Mouse (Mus musculus) forebrain, embryonic 11.5 days (tissue): Measurements from ENCODE around the gene Zbtb25. TPM values are rescaled to one million over a fixed set of nuclear protein-coding genes. Genes with fewer than 3 reads are reported as not detected.
A peak's percentile ranks its signal among the peaks of the same experiment; 100 is the strongest.

Experiments
- ATAC-seq: fragments of 200-750 bp; cut with Nextera tagmentation; replicated peaks from 2 replicates; pipeline ENCODE4 v1.8.0; 2017; ENCODE audit warnings: moderate TSS enrichment; ENCODE audit not compliant: low FRiP score
- DNase-seq: peaks from one replicate; pipeline ENCODE4 v3.0.0-alpha.2; 2017; ENCODE audit warnings: low spot score
- H3K27ac ChIP-seq: fragments of 300-500 bp; sonication (generic); 2 replicates; pipeline ENCODE4 v1.5.1; 2014; ENCODE audit warnings: low read depth, low read length
- H3K27me3 ChIP-seq: fragments of 300-500 bp; sonication (generic); 2 replicates; pipeline ENCODE4 v1.6.1; 2014; ENCODE audit warnings: mild to moderate bottlenecking, low read length, mixed read lengths; ENCODE audit not compliant: control insufficient read depth, insufficient read depth
- H3K36me3 ChIP-seq: fragments of 300-500 bp; sonication (generic); 2 replicates; pipeline ENCODE4 v1.6.1; 2014; ENCODE audit warnings: mild to moderate bottlenecking, low read length, moderate library complexity, mixed read lengths; ENCODE audit not compliant: control insufficient read depth, insufficient read depth
- H3K4me1 ChIP-seq: fragments of 300-500 bp; sonication (generic); replicated peaks from 2 replicates; pipeline ENCODE4 v1.6.1; 2014; ENCODE audit warnings: low read length, mixed read lengths; ENCODE audit not compliant: control insufficient read depth, insufficient read depth
- H3K4me2 ChIP-seq: fragments of 300-500 bp; sonication (generic); 2 replicates; pipeline ENCODE4 v1.6.1; 2014; ENCODE audit warnings: low read depth, mild to moderate bottlenecking, low read length, moderate library complexity, mixed read lengths; ENCODE audit not compliant: severe bottlenecking
- H3K4me3 ChIP-seq: fragments of 300-500 bp; sonication (generic); 2 replicates; pipeline ENCODE4 v1.5.1; 2014; ENCODE audit warnings: low read depth, low read length
- H3K9ac ChIP-seq: fragments of 300-500 bp; sonication (generic); 2 replicates; pipeline ENCODE4 v1.6.1; 2014; ENCODE audit warnings: low read length
- H3K9me3 ChIP-seq: fragments of 300-500 bp; sonication (generic); 2 replicates; pipeline ENCODE4 v1.6.1; 2016; ENCODE audit warnings: low read length, mixed read lengths; ENCODE audit not compliant: control insufficient read depth
- WGBS: fragments of 180-500 bp; shearing (Covaris S2); extraction: QIAGEN DNeasy Blood & Tissue Kit; methylation state at CpG from one replicate; pipeline ENCODE4 v1.1.7; 2014; 5-methylcytosine and 5-hydroxymethylcytosine counted together
- polyA plus RNA-seq: library from polyadenylated mRNA; unstranded; fragments of >200 nt; fragmentation: Nextera tagmentation; extraction: Ambion mirVana; gene quantifications from 2 replicates; pipeline ENCODE4 v1.2.1, GENCODE M21; 2014

The Zbtb25 gene
- polyA plus RNA-seq, 1 experiment from 2014 or later, result 19.8 TPM

DNA sequence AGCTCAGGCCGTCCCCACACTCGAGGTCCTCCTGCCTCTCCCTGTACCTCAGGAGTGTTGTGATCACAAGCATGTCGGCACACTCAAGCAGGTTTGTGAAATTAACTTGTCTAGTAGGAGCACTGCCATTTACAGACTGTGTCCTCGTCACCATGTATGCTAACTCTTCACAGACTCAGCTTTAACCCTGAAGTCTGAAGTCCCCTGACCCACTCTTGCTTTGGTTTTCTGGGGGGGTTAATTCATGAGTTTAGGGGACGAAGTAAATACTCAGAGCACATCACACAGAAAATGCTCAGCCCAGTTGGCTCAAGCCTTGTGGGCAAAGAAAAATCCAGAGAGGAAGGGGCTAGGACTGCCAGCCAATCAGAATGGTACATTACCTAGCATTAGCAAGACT lies 33.8 kb downstream of the Zbtb25 start:
- ATAC-seq (no peak), DNase-seq (no peak)
- Histone ChIP-seq H3K9ac (no peak overlapping the region), H3K4me2 (no peak overlapping the region), H3K4me3 (no peak overlapping the region), H3K27me3 (no peaks in the 10 kb centered on the region), H3K9me3 (no peaks in the 10 kb centered on the region), H3K36me3 (no peaks in the 10 kb centered on the region), H3K4me1 (no peaks in the 10 kb centered on the region), H3K27ac (no peak overlapping the region)
- WGBS, result 84% methylated on average over 5 of the region's 5 CpGs

DNA sequence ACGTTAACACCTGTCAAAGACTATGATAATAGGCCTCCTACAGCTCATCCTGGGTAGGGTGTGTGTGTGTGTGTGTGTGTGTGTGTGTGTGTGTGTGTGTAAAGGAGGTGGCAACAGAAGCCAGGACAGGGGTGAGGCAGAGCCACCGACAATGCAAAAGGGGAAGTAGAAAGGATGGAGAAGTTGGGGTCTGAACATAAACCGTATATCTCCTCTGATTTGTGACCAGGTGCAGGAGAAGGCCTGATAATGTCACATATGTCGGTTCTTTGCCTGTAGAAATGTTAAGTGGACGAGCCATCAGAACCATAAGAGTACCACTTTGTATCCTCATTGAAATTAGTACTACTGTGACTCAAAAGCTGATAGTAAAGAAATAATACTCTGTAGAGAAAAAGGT lies 35.7 kb downstream of the Zbtb25 start:
- Histone ChIP-seq H3K4me1 (no peaks in the 10 kb centered on the region), H3K36me3 (no peaks in the 10 kb centered on the region), H3K27me3 (no peaks in the 10 kb centered on the region), H3K27ac (no peak overlapping the region), H3K4me2 (no peak overlapping the region), H3K9ac (no peak overlapping the region), H3K4me3 (no peak overlapping the region), H3K9me3 (no peaks in the 10 kb centered on the region)
- no peak for ATAC-seq
- 86% methylated on average over 5 of the region's 5 CpGs for WGBS
- DNase-seq, result no peak

DNA sequence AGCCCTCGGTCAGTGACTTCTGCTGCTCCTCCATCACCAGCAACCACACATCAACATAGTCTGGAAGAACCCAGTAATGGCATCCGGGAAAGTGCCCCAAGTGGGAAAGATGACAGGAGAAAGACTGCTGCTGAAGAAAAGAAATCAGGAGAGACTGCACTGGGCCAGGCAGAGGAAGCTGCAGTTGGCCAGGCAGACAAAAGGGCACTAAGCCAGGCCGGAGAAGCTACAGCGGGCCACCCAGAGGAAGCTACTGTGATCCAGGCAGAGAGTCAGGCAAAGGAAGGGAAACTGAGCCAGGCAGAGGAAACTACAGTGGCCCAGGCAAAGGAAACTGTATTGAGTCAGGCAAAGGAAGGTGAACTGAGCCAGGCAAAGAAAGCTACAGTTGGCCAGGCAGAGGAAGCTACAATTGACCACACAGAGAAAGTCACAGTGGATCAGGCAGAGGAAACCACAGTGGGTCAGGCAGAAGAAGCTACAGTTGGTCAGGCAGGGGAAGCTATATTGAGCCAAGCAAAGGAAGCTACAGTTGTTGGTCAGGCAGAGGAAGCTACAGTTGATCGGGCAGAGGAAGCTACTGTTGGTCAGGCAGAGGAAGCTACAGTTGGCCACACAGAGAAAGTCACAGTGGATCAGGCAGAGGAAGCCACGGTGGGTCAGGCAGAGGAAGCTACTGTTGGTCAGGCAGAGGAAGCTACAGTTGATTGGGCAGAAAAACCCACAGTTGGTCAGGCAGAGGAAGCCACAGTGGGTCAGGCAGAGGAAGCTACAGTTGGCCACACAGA lies 40.6 kb downstream of the Zbtb25 start:
- no peak overlapping the region for H3K27ac ChIP-seq
- ATAC-seq (no peak), DNase-seq (no peak)
- WGBS, result 94% methylated on average over 6 of the region's 6 CpGs
- H3K9me3 ChIP-seq, result no peaks in the 10 kb centered on the region
- H3K4me1 ChIP-seq, result no peaks in the 10 kb centered on the region; the same call in 1 of the 2 replicates
- no peaks in the 10 kb centered on the region for H3K36me3 ChIP-seq
- no peak overlapping the region for H3K4me2 ChIP-seq
- H3K27me3 ChIP-seq, result no peaks in the 10 kb centered on the region
- H3K4me3 ChIP-seq, result no peak overlapping the region
- H3K9ac ChIP-seq, result no peak overlapping the region

DNA sequence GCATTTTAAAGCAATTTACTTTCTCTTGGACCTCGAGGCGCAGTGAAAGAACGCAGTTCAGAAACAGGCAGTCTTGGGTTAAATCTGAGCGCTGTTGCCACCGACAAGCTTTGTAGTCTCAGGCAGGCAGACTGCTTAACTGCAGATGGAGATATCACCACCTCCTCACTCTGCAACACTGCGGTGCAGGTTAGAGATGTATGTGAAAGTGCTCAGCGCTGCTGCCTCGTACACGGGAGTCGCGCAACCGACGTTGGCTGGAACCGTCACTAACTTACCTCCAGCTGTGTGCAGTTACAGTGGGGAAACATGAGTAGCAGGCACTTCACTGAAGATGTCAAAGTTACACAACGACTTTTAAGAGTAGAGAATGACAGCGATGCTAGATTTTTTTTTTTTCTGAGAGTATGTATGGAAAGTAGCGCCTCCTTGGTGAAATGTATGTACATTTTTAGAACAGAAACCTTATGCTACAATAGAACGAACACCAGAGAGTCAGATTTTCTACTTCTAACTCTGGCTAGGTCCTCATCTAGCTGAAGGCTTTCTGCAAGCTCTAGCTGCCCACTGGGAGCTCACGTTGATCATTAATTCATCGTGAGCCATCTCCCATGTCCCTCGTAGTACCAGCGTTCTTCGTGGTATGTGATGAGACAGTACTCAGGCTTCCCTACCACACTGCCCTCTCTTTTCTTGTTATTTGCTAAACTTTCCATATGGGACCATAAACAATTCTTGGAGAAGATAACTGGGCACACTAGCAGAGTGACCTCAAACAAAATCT lies 42.8 kb downstream of the Zbtb25 start:
- no peak overlapping the region for H3K4me3 ChIP-seq
- no peaks in the 10 kb centered on the region; the same call in 1 of the 2 replicates for H3K4me1 ChIP-seq
- no peaks in the 10 kb centered on the region for H3K9me3 ChIP-seq
- H3K36me3 ChIP-seq, result no peaks in the 10 kb centered on the region
- 93% methylated on average over 23 of the region's 23 CpGs for WGBS
- no peak overlapping the region for H3K9ac ChIP-seq
- no peaks in the 10 kb centered on the region for H3K27me3 ChIP-seq
- H3K4me2 ChIP-seq, result no peak overlapping the region
- ATAC-seq (no peak), DNase-seq (no peak)
- H3K27ac ChIP-seq, result no peak overlapping the region

DNA sequence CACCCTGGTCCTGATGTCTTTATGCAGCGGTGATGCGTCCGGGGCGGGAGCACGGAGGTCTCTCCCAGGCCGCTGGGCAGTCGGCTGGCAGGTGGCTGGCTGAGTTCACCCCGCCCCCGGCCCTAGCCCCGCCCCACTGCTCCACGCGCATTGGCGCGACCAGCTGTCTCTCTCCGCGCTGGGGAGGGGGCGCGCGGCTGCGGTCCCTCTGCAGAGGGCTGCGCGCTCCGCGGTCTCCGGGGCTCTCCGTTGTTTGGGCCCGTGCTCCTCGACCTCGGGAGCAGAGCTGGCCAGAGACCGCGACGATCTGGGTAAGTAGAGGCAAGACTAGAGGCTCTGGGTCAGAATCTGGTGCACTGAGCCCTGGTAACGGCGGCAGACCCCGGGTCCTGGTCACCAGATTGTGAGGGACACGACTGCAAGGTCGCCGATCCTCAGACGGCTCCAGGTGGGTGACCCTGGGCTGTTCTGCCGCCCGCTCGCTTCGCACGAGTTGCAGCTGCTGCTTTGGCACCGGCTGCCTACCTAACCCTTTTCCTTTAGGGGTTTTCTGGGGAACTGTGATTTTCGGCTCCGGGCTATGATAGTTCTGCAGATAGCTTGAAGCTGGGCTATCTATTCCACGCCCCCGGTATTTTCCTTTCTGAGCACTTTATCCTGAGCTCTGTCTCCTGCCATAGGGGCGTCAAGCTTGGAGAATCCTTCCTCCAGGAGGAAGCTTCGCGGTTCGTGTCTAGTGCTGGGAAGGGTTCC lies 44.5 kb downstream of the Zbtb25 start, which contains the start of gene Akap5:
Gene Akap5, plus strand, starts transcription at position 213 of the 753 bp plus-strand sequence.
- H3K4me2 ChIP-seq, result peak within 1 kb of the TSS; percentile 90
- H3K27ac ChIP-seq, result no peak within 1 kb of the TSS
- peak; percentile 99 for ATAC-seq
- 1% methylated on average over 50 of the region's 53 CpGs for WGBS
- no peaks in the 10 kb centered on the region for H3K36me3 ChIP-seq
- H3K9me3 ChIP-seq, result no peaks in the 10 kb centered on the region
- no peaks in the 10 kb centered on the region; the same call in 1 of the 2 replicates for H3K4me1 ChIP-seq
- peak within 1 kb of the TSS; percentile 76 for H3K9ac ChIP-seq
- peak; percentile 95 for DNase-seq
- H3K4me3 ChIP-seq, result peak within 1 kb of the TSS; percentile 56
- no peaks in the 10 kb centered on the region for H3K27me3 ChIP-seq

DNA sequence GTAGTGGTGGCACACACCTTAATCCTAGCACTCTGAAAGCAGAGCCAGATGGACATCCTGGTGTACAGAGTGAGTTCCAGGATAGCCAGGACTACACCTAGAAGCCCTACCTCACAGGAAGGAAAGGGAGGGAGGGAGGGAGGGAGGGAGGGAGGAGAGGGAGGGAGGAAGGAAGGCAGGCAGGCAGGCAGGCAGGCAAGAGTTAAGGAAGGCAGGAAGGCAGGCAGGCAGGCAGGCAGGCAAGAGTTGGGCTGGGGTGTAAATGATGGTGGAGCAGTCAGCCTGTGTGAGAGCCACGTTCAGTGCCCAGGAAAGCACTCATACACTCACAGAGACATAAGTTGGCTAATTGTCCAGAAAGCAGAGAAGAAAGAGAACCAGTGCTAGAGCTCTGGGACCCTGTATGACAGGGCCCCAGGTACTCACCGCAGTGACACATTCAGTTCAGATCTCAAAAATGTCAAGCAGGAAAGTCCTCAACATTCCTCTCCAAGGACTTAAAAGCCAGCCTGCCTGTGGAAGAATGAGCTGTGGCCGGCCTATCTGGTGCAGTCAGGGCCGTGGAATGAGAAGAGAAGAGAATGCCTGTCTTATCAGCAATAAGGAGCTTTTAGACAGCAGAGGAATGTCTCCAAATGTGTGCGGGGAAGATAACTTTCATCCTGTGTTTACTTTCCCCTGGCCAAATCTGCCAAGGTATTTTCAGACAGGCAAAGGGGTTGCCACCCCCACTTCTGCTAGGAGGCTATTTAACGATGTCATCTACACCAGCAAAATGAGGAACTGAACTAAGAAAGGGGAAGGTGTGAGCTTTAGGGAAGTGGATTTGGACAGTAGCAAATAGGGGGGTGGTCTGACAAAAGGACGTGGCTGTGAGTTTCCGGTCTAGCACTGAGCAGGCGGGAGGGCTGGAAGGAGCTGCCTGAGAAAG lies 50.9 kb downstream of the Zbtb25 start:
- 72% methylated on average over 9 of the region's 9 CpGs for WGBS
- H3K4me1 ChIP-seq, result no peaks in the 10 kb centered on the region
- no peak overlapping the region for H3K4me3 ChIP-seq
- H3K27me3 ChIP-seq, result no peaks in the 10 kb centered on the region
- no peak overlapping the region for H3K27ac ChIP-seq
- no peaks in the 10 kb centered on the region for H3K9me3 ChIP-seq
- no peak for ATAC-seq
- H3K9ac ChIP-seq, result no peak overlapping the region
- no peak for DNase-seq
- H3K36me3 ChIP-seq, result no peaks in the 10 kb centered on the region
- no peak overlapping the region for H3K4me2 ChIP-seq

DNA sequence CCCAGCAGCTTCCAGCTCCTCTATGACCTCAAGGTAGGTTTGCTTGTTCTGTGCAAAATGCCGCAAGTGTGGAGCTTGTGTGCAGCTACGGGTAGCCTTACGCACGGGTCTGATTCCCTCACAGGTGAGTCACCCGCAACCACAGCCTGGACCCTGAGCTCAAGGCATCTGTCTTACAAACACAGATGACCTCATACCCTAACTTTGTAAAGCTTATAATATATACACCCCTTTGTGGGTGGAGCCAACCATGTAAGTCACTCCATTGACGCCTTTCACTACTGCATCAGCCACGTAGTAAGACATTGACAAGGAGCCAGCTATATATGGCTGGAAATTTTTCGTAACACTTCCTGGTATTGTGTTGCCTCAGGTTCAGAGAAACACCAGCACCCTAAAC lies 57.5 kb downstream of the Zbtb25 start:
- ATAC-seq, result no peak
- Histone ChIP-seq H3K27ac (no peak overlapping the region), H3K4me3 (no peak overlapping the region), H3K9me3 (no peaks in the 10 kb centered on the region), H3K9ac (no peak overlapping the region), H3K36me3 (no peaks in the 10 kb centered on the region; the same call in 1 of the 2 replicates), H3K4me1 (no peaks in the 10 kb centered on the region), H3K4me2 (no peak overlapping the region), H3K27me3 (no peaks in the 10 kb centered on the region)
- no peak for DNase-seq
- WGBS, result 91% methylated on average over 8 of the region's 8 CpGs
